Mouse (Mus musculus): ENCODE data around the gene Tspyl1. TPM values are rescaled to one million over a fixed set of nuclear protein-coding genes. Genes with fewer than 3 reads are reported as not detected.

Tspyl1 gene
- total RNA-seq (2014; rRNA removed): 75.1 and 81.5 TPM in 2 replicates
- 129 and 132 TPM in 2 replicates for polyA plus RNA-seq (2015; fragmentation: Nextera tagmentation; extraction: Ambion mirVana)

DNA sequence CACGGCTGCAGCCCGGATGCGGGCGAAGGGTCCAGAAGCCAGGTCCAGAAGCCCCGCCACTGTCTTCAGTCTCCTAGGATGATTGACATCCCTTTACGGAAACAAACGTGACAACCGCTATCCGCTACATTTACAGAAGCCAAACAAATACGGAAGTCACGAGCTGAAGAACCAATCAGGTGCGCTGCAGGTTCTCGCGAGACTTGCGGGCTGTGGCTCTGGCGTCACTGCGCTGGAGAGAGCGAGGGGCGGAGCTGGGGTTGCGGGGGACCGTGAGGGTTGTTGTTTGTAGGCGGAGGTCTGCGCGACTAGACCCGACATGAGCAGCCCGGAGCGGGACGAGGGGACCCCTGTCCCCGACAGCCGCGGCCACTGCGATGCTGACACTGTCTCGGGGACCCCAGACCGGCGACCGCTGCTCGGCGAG is at the start of gene Tspyl1:
Gene Tspyl1 (plus strand): TSS at position 229 of the 427 bp plus-strand sequence.
- 0 out of 2 replicates have a peak, but pooled peaks cover under 1% of the 10 kb centered on the region for H3K36me3 ChIP-seq (ENCODE audit: insufficient read depth, low read length)
- ATAC-seq: peak; percentile 98
- WGBS: under 1% methylated on average over 38 of the region's 38 CpGs
- 0 out of 2 replicates have a peak, but pooled peaks cover 6% of the 10 kb centered on the region for H3K4me1 ChIP-seq (ENCODE audit: insufficient read depth, low read length)
- H3K4me3 ChIP-seq (ENCODE audit: low read length): peak within 1 kb of the TSS; percentile 79
- peak; percentile 99 for DNase-seq (ENCODE audit: low spot score)
- no peaks in the 10 kb centered on the region for H3K9me3 ChIP-seq (ENCODE audit: low read length)
- H3K9ac ChIP-seq (replicated peaks; ENCODE audit: low read length): peak within 1 kb of the TSS; percentile 95
- no peak for TF ChIP-seq CTCF (IDR thresholded peaks at IDR 0.05; ENCODE audit: low read depth)
- peak within 1 kb of the TSS; percentile 80 for H3K27ac ChIP-seq
- H3K4me2 ChIP-seq (ENCODE audit: low read depth, low read length): peak within 1 kb of the TSS; percentile 87
- no peaks in the 10 kb centered on the region for H3K27me3 ChIP-seq (ENCODE audit: insufficient read depth, low read length)

DNA sequence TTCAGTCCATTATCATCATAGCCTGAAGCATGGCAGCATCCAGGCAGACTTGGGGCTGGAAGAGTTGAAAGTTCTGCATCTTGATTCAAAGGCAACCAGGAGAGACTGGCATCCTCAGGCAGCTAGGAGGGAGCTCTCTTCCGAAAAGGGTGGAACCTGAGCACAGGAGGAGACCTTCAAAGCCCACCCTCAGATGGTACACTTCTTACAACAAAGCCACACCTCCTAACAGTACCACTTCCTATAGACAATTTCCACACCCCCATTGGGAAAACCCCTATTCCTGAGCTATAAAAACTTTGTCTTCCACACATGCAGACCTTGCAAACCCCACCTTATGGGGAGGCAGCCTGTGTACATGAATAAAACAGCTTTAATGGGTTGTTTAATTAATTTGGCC is 48.6 kb upstream of the Tspyl1 start:
- no peak overlapping the region for H3K27ac ChIP-seq

DNA sequence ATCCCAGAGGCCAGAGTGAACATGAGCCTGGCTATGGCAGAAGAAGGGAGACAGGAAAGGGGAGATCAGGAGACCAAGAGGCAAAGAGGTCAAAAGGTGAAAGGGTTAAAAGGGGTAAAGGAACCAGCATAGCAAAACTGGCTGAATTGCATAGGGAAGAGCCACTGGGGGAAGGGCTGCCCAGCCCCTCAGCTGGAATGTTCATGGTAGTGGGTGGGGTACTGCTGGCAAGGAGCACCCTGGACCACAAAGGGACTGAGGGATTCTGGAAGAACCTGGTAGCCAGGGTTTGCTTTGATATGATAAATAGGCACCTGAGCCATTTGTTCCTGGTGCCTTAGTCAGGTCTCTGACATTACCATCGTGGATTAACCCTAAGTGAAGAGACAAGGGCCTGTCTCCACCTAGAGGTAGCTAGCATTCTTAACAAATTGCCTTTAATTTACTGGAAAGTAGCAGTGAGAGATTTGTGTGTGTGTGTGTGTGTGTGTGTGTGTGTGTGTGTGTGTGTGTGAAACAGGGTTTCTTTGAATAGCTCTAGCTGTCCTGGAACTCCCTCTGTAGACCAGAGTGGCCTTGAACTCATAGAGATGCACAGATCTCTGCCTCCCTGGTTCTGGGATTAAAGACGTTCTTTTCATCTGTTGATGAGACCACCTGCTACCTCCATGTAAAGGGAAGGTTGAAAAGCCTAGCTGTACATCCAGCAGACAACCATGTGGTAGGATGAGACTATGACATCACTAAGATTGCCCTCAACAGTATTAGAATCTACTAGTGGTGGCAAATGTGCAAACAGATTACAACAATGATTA is 47.9 kb upstream of the Tspyl1 start:
- DNase-seq (ENCODE audit: low spot score) (no peak), ATAC-seq (no peak; the same call in 1 of the 2 replicates)
- H3K36me3 ChIP-seq (ENCODE audit: insufficient read depth, low read length): no peaks in the 10 kb centered on the region
- H3K9me3 ChIP-seq (ENCODE audit: low read length): no peaks in the 10 kb centered on the region
- no peak overlapping the region for H3K9ac ChIP-seq (replicated peaks; ENCODE audit: low read length)
- TF ChIP-seq CTCF (IDR thresholded peaks at IDR 0.05; ENCODE audit: low read depth): peak; percentile 31
- 16% methylated on average over 2 of the region's 2 CpGs for WGBS
- H3K27ac ChIP-seq: no peak overlapping the region
- H3K4me3 ChIP-seq (ENCODE audit: low read length): no peak overlapping the region
- H3K27me3 ChIP-seq (ENCODE audit: insufficient read depth, low read length): no peaks in the 10 kb centered on the region
- H3K4me2 ChIP-seq (ENCODE audit: low read depth, low read length): no peak overlapping the region
- no peaks in the 10 kb centered on the region for H3K4me1 ChIP-seq (ENCODE audit: insufficient read depth, low read length)

More for the DNA sequence above, 48.6 kb upstream of the Tspyl1 start:
- Histone ChIP-seq H3K4me1 (ENCODE audit: insufficient read depth, low read length) (no peaks in the 10 kb centered on the region), H3K36me3 (ENCODE audit: insufficient read depth, low read length) (no peaks in the 10 kb centered on the region), H3K9ac (replicated peaks; ENCODE audit: low read length) (no peak overlapping the region), H3K4me3 (ENCODE audit: low read length) (no peak overlapping the region), H3K9me3 (ENCODE audit: low read length) (no peaks in the 10 kb centered on the region), H3K4me2 (ENCODE audit: low read depth, low read length) (no peak overlapping the region), H3K27me3 (ENCODE audit: insufficient read depth, low read length) (no peaks in the 10 kb centered on the region)
- ATAC-seq (no peak), DNase-seq (ENCODE audit: low spot score) (no peak)
- TF ChIP-seq CTCF (IDR thresholded peaks at IDR 0.05; ENCODE audit: low read depth): no peak
- 71% methylated on average over 1 of the region's 1 CpGs for WGBS

DNA sequence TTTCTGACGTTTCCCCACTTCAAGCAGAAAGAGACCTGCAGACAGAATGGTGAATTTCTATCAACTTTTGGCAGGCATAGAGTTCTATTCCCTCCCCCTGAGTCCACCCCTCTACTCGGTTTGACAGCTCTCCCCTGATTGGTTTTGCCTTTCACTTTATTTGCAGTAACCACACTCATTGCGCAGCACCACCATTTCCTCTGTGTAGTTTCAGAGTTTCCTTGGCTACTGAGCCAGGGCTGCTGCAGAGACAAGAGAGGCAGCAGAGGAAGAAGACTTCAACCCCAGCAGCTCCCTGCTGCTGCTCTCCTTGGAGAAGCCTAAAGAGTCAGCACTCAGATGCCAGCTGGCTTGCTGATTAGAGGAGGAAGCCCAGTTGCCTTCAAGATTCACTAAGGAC is 46.6 kb upstream of the Tspyl1 start:
- Histone ChIP-seq H3K27me3 (ENCODE audit: insufficient read depth, low read length) (no peaks in the 10 kb centered on the region), H3K4me3 (ENCODE audit: low read length) (no peak overlapping the region), H3K9me3 (ENCODE audit: low read length) (no peaks in the 10 kb centered on the region), H3K9ac (replicated peaks; ENCODE audit: low read length) (no peak overlapping the region), H3K4me2 (ENCODE audit: low read depth, low read length) (0 out of 2 replicates have a peak overlapping the region, but pooled peaks have one; percentile 11), H3K36me3 (ENCODE audit: insufficient read depth, low read length) (no peaks in the 10 kb centered on the region), H3K27ac (no peak overlapping the region), H3K4me1 (ENCODE audit: insufficient read depth, low read length) (no peaks in the 10 kb centered on the region)
- ATAC-seq (0 out of 2 replicates have a peak, but pooled peaks have one; percentile 43), DNase-seq (ENCODE audit: low spot score) (no peak)
- no peak for TF ChIP-seq CTCF (IDR thresholded peaks at IDR 0.05; ENCODE audit: low read depth)
- 15% methylated on average over 3 of the region's 3 CpGs for WGBS

DNA sequence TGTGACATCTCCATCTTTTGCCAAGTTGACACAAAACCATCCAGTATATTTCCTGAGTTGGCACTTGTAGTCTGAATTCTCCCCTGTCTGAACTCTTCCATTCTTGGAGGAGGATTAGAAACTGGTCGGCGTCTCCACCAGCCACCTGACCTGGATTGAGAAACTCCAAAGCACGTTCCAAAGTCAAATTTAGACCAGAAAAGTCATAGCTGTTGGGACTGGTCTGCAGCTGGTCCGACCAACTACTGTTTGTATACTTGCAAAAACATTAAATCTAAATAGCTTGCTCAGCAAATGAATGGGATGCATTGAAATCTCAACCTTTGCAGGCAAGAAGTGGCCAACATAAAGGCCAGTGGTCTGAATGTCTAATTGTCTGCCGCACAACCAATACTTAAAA is 45.4 kb upstream of the Tspyl1 start:
- Histone ChIP-seq H3K36me3 (ENCODE audit: insufficient read depth, low read length) (no peaks in the 10 kb centered on the region), H3K4me1 (ENCODE audit: insufficient read depth, low read length) (no peaks in the 10 kb centered on the region), H3K9ac (replicated peaks; ENCODE audit: low read length) (no peak overlapping the region), H3K9me3 (ENCODE audit: low read length) (no peaks in the 10 kb centered on the region), H3K4me3 (ENCODE audit: low read length) (no peak overlapping the region), H3K27ac (no peak overlapping the region), H3K4me2 (ENCODE audit: low read depth, low read length) (no peak overlapping the region), H3K27me3 (ENCODE audit: insufficient read depth, low read length) (no peaks in the 10 kb centered on the region)
- no peak for DNase-seq (ENCODE audit: low spot score)
- no peak for ATAC-seq
- TF ChIP-seq CTCF (IDR thresholded peaks at IDR 0.05; ENCODE audit: low read depth): no peak
- WGBS: 83% methylated on average over 5 of the region's 5 CpGs

DNA sequence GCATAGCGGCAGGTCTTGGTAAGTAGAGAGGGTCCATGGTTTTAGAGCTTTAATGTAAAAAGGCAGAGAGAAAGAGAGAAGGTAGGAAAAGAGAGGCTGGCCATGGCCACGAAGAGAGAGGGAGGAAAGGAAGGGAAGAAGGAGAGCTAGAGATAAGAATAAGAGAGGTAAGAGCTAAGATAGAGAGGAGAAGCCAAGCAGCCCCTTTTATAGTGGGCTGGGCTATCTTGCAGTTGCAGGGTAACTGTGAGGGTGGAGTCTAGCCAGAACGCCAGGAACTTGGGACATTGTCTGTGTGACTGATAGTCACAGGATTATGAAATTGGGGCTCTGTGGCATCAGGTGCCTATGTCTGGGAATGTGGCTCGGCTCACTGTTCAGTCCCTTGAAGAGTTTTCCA is 43.5 kb upstream of the Tspyl1 start:
- DNase-seq (ENCODE audit: low spot score) (no peak), ATAC-seq (no peak)
- Histone ChIP-seq H3K27me3 (ENCODE audit: insufficient read depth, low read length) (no peaks in the 10 kb centered on the region), H3K4me2 (ENCODE audit: low read depth, low read length) (no peak overlapping the region), H3K36me3 (ENCODE audit: insufficient read depth, low read length) (no peaks in the 10 kb centered on the region), H3K9me3 (ENCODE audit: low read length) (no peaks in the 10 kb centered on the region), H3K4me1 (ENCODE audit: insufficient read depth, low read length) (no peaks in the 10 kb centered on the region), H3K9ac (replicated peaks; ENCODE audit: low read length) (no peak overlapping the region), H3K27ac (no peak overlapping the region), H3K4me3 (ENCODE audit: low read length) (no peak overlapping the region)
- 75% methylated on average over 4 of the region's 4 CpGs for WGBS
- TF ChIP-seq CTCF (IDR thresholded peaks at IDR 0.05; ENCODE audit: low read depth): no peak

DNA sequence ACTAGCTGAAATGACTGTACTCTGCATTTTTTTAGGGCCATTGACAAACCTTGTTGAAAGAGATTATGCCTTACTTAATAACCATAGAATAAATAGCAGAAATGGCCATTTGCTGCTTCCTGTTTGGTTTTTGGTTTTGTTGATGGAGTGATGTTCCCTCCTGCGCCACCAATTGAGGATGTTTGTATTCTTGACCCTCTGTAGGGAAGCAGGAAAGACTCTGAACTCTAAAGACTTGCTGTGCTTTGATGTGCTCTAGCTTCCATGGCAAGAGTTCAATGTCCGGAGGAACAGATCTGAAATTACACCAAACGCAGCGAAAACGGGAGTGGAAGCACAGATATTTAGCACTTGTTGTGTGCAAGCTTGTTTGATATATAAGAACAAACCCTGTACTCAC is 37.2 kb upstream of the Tspyl1 start:
- H3K27ac ChIP-seq: no peak overlapping the region
- ATAC-seq (no peak), DNase-seq (ENCODE audit: low spot score) (no peak)
- peaks cover 2% of the 10 kb centered on the region; the same call in 1 of the 2 replicates for H3K4me1 ChIP-seq (ENCODE audit: insufficient read depth, low read length)
- no peaks in the 10 kb centered on the region for H3K27me3 ChIP-seq (ENCODE audit: insufficient read depth, low read length)
- H3K36me3 ChIP-seq (ENCODE audit: insufficient read depth, low read length): no peaks in the 10 kb centered on the region
- H3K4me2 ChIP-seq (ENCODE audit: low read depth, low read length): no peak overlapping the region
- H3K9me3 ChIP-seq (ENCODE audit: low read length): no peaks in the 10 kb centered on the region
- no peak for TF ChIP-seq CTCF (IDR thresholded peaks at IDR 0.05; ENCODE audit: low read depth)
- H3K9ac ChIP-seq (replicated peaks; ENCODE audit: low read length): no peak overlapping the region
- H3K4me3 ChIP-seq (ENCODE audit: low read length): no peak overlapping the region
- WGBS: 72% methylated on average over 5 of the region's 5 CpGs

All from hindbrain, postnatal 0 days (tissue).